Comparison of ENCODE assay signal across 7 mouse cellular contexts in the genomic region with DNA sequence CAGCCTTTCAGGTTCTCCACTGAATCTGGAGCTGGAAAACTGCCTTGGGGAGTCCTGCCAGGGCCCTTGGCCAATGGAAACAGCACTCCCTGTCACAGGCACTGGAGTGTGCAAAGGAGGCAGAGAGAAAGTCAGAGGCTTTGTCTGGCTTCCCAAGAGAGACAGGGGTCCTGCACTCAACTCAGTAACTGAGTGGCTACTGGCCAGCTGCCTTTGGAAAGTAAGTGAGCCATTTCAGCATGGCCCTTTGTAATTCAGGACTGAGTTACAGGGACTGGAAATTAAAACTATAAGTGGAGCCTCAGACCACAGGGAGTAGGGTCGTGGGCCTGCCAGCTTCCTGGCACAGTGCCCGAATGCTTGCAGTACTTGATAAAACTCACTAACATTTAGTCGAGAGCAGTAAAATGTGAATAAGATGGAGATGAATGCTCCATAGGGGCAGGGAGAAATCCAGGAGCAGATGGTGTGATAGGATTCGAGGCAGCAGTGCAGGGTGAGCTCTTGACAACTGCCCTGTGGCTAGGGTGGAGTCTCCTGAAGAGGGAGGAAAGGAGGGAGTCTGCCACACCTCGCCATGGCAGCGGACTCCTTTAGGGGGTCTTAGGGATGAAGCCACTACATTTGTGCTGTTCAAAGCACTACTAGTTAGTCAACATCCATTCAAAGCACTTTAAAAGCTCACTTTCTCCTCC. TPM values are rescaled to one million over a fixed set of nuclear protein-coding genes. Genes with fewer than 3 reads are reported as not detected.
DNase-seq lines count a peak whose midpoint lies in the region; TF ChIP-seq lines count a peak whose summit lies in the region.

No protein-coding gene starts in this region.

- no peaks in the 10 kb centered on the region for H3K27me3 ChIP-seq in myocyte (ENCODE audit: control insufficient read depth, insufficient read depth, insufficient read length)

- peak overlapping the region; percentile 63 for H3K4me2 ChIP-seq in myocyte (ENCODE audit: low read depth)

- no peaks in the 10 kb centered on the region for H3K79me2 ChIP-seq in myocyte (ENCODE audit: control insufficient read depth, insufficient read depth)

- no peak for TF ChIP-seq POLR2A in myocyte (IDR thresholded peaks at IDR 0.05; ENCODE audit: insufficient read length, low read depth)

- no peaks in the 10 kb centered on the region for H3K36me3 ChIP-seq in myocyte (ENCODE audit: control insufficient read depth, insufficient read depth)

- intact Hi-C loops in left cerebral cortex, postnatal 10 days (cut with DNase I) = no loop called here

- DNase-seq in adrenal gland, postnatal 14 days = peak; percentile 77
- DNase-seq in cerebellum, postnatal 4 days (ENCODE audit: low spot score in 2 of 2) = peak; percentile 69 to 89
- peak; percentile 99 for DNase-seq in heart, adult 11 months
- peak; percentile 78 for DNase-seq in kidney, adult 18-20 months
- peak; percentile 75 to 85 for DNase-seq in left cerebral cortex, postnatal 10 days (ENCODE audit: extremely low spot score in 1 of 2, low spot score in 2 of 2)
- peak; percentile 35 for DNase-seq in urinary bladder, postnatal 25 days (ENCODE audit: low spot score)

- H3ac ChIP-seq in myocyte (ENCODE audit: control insufficient read depth, insufficient read length) = no peak overlapping the region

- no peak overlapping the region for H3K4me3 ChIP-seq in myocyte

TF ChIP-seq in myocyte, 11 proteins besides CTCF, POLR2A, EP300 and RAD21:
- TF ChIP-seq MYOD1 (IDR thresholded peaks at IDR 0.05; ENCODE audit: control insufficient read depth in 1 of 3, insufficient read length in 2 of 3, low read depth in 2 of 3) = peak in 1 of 3 experiments; percentile 40
- TF ChIP-seq USF1 (IDR thresholded peaks at IDR 0.05; ENCODE audit: low read depth) = no peak
- TF ChIP-seq MYOG (IDR thresholded peaks at IDR 0.05; ENCODE audit: control insufficient read depth in 1 of 3, insufficient read depth in 1 of 3, insufficient read length in 2 of 3, low read depth in 2 of 3) = peak in 1 of 3 experiments; percentile 63

RNA-seq across cellular contexts. Expression of a gene that starts 35.4 kb away (rescaled TPM):
- total RNA-seq in adrenal gland, postnatal 14 days (2021) = 91.3 and 108 TPM in 2 replicates
- 1 to 10 TPM; 1.9 to 2.1 TPM for total RNA-seq in left cerebral cortex, postnatal 10 days (2021)
- 7.2 TPM for polyA plus RNA-seq in myocyte (2012; fragmentation: generic; extraction: Trizol)

Comparison
In these comparisons a context has a peak if more than half of its experiments do, and no peak if none do; other contexts are left out.
1. DNase-seq: peak in every context shown above with its lines; median percentile 99 in heart, adult 11 months; 80 in left cerebral cortex, postnatal 10 days; 79 in cerebellum, postnatal 4 days; 78 in kidney, adult 18-20 months; 77 in adrenal gland, postnatal 14 days; 35 in urinary bladder, postnatal 25 days.
2. RNA of a gene that starts 35.4 kb away (total RNA-seq): 91.3 to 108 TPM in adrenal gland, postnatal 14 days; 1.9 to 2.1 TPM in left cerebral cortex, postnatal 10 days; every median in the first group is over 10 times any median in the second.